7 mouse cellular contexts compared by ENCODE assay signal in the genomic region with DNA sequence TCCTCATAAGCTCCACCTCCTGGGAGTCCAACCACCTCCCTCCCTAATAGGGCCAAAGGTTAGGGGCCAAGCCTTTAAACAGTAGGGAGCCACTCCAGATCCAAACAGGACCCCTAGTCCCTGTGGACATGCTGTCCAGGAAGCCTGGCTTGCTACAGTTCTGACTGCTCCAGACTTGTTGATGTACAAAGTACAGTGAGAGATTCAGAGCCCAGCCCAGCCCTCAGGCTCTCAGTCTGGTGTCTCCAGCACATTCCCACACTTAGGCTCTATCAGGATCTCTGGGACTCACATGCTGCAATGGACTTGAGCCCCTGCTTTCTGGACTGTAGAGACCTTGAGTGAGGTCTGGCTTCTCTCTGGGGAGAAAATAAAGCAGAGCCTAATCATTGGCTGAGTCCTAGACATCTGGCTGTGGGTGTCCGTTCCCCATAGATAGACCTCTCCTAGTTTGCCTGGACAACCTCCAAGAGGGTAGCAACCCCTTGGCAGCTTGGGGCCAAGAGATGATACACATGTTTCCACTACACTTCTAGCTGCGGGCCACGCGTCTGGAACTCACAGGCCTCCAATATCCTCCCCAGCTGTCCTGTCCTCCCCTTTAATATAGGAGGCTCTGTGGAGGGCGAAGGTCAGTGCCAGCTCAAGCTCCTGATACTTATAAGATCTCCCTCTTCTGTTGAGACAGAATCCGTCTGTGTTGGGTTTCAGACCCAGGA. TPM values are rescaled to one million over a fixed set of nuclear protein-coding genes. Genes with fewer than 3 reads are reported as not detected.
A peak's percentile ranks its signal among the peaks of the same experiment; 100 is the strongest.
DNase-seq lines count a peak whose midpoint lies in the region; ATAC-seq and TF ChIP-seq lines count a peak whose summit lies in the region.

No protein-coding gene starts in this region.

- no peak overlapping the region for H3K9ac ChIP-seq in liver, embryonic 12.5 days
- H3K9ac ChIP-seq in hindbrain, postnatal 0 days (replicated peaks; ENCODE audit: low read length): no peak overlapping the region

- intact Hi-C loops in heart, postnatal 36 days (cut with DNase I): loop anchor here (5.0 kb wide), 1 partner anchor 116 kb away; a partner anchor contains a TSS

- H3K27me3 ChIP-seq in E14TG2a.4 (ENCODE audit: insufficient read depth, low read length): no peaks in the 10 kb centered on the region
- H3K27me3 ChIP-seq in Patski: no peaks in the 10 kb centered on the region
- H3K27me3 ChIP-seq in liver, embryonic 12.5 days (replicated peaks): no peaks in the 10 kb centered on the region
- no peaks in the 10 kb centered on the region for H3K27me3 ChIP-seq in hindbrain, postnatal 0 days (ENCODE audit: insufficient read depth, low read length)

- POLR2A ChIA-PET in Patski (lab: Charles Lee): interaction anchor here (0.6 to 5.3 kb wide), 5 partner anchors 13 to 488 kb away, joined by 3 to 44 read pairs (median 3); no protein-coding TSS in a partner anchor

- H3K27ac ChIP-seq in liver, embryonic 12.5 days: peak overlapping the region; percentile 45
- no peak overlapping the region for H3K27ac ChIP-seq in hindbrain, postnatal 0 days

- no peak for TF ChIP-seq CTCF in E14TG2a.4 (conservative IDR thresholded peaks at IDR 0.05; ENCODE audit: low read length)
- no peak for TF ChIP-seq CTCF in Patski (IDR thresholded peaks at IDR 0.05)
- TF ChIP-seq CTCF in hindbrain, postnatal 0 days (IDR thresholded peaks at IDR 0.05; ENCODE audit: low read depth): no peak

- peaks cover 31% of the 10 kb centered on the region for H3K9me3 ChIP-seq in E14TG2a.4 (ENCODE audit: low read length)
- H3K9me3 ChIP-seq in liver, embryonic 12.5 days (replicated peaks): no peaks in the 10 kb centered on the region
- no peaks in the 10 kb centered on the region for H3K9me3 ChIP-seq in hindbrain, postnatal 0 days (ENCODE audit: low read length)

- CTCF ChIA-PET in Patski (lab: Charles Lee): interaction anchor here (1.5 to 3.2 kb wide), 3 partner anchors 8 to 54 kb away, joined by 3 to 23 read pairs (median 8); no protein-coding TSS in a partner anchor

- H3K4me2 ChIP-seq in liver, embryonic 12.5 days: no peak overlapping the region
- H3K4me2 ChIP-seq in hindbrain, postnatal 0 days (ENCODE audit: low read depth, low read length): no peak overlapping the region

- H3K36me3 ChIP-seq in E14TG2a.4 (ENCODE audit: insufficient read depth, low read length): peaks cover 51% of the 10 kb centered on the region
- peaks cover 26% of the 10 kb centered on the region for H3K36me3 ChIP-seq in liver, embryonic 12.5 days
- peaks cover 24% of the 10 kb centered on the region for H3K36me3 ChIP-seq in hindbrain, postnatal 0 days (ENCODE audit: insufficient read depth, low read length)

- DNase-seq in Patski (ENCODE audit: low read depth, low spot score): no peak
- peak; percentile 67 to 80 for DNase-seq in heart, postnatal 36 days
- no peak for DNase-seq in urinary bladder, postnatal 25 days (ENCODE audit: low spot score)
- DNase-seq in hindbrain, postnatal 0 days (ENCODE audit: low spot score): no peak
- DNase-seq in frontal cortex, postnatal 14 days (ENCODE audit: low spot score in 2 of 2): no peak

- in situ Hi-C loops in Patski (cut with MboI; ENCODE audit: low pct_unique_long_range_greater_than_20kb): no loop called here

- peaks cover 45% of the 10 kb centered on the region for H3K4me1 ChIP-seq in E14TG2a.4 (replicated peaks; ENCODE audit: low read depth, low read length)
- H3K4me1 ChIP-seq in liver, embryonic 12.5 days: peaks cover 44% of the 10 kb centered on the region
- peaks cover 13% of the 10 kb centered on the region for H3K4me1 ChIP-seq in hindbrain, postnatal 0 days (ENCODE audit: insufficient read depth, low read length)

- 77% methylated on average over 6 of the region's 6 CpGs for WGBS in liver, embryonic 12.5 days (ENCODE audit: insufficient replicate concordance)
- 92% methylated on average over 6 of the region's 6 CpGs for WGBS in hindbrain, postnatal 0 days

- ATAC-seq in Patski: peak; percentile 32
- ATAC-seq in liver, embryonic 12.5 days: 0 out of 2 replicates have a peak, but pooled peaks have one; percentile 14
- ATAC-seq in hindbrain, postnatal 0 days: no peak

- H3K4me3 ChIP-seq in E14TG2a.4 (replicated peaks; ENCODE audit: low read length): peak overlapping the region; percentile 35; the same call in 1 of the 2 replicates
- H3K4me3 ChIP-seq in liver, embryonic 12.5 days: no peak overlapping the region
- no peak overlapping the region for H3K4me3 ChIP-seq in hindbrain, postnatal 0 days (ENCODE audit: low read length)

RNA-seq across cellular contexts. Expression of a gene that starts 6.2 kb away (rescaled TPM):
- polyA plus RNA-seq in Patski (2021): 149 TPM
- 100 to 1,000 TPM; 120 to 134 TPM for total RNA-seq in heart, postnatal 36 days (2021)
- polyA plus RNA-seq in liver, embryonic 12.5 days (2016; fragmentation: Nextera tagmentation; extraction: Ambion mirVana): 22.5 and 23.5 TPM in 2 replicates
- 98.0 and 104 TPM in 2 replicates for total RNA-seq in hindbrain, postnatal 0 days (2014; rRNA removed)
- 69.8 TPM in 2 replicates for polyA plus RNA-seq in hindbrain, postnatal 0 days (2015; fragmentation: Nextera tagmentation; extraction: Ambion mirVana)

RNA-seq across cellular contexts. Expression of a gene that starts 48.7 kb away (rescaled TPM):
- 90.6 TPM for polyA plus RNA-seq in Patski (2021)
- total RNA-seq in heart, postnatal 36 days (2021): 10 to 100 TPM; 16.5 to 27.9 TPM
- polyA plus RNA-seq in liver, embryonic 12.5 days (2016; fragmentation: Nextera tagmentation; extraction: Ambion mirVana): 61.1 and 68.6 TPM in 2 replicates
- 15.9 and 18.9 TPM in 2 replicates for total RNA-seq in hindbrain, postnatal 0 days (2014; rRNA removed)
- 38.9 and 40.1 TPM in 2 replicates for polyA plus RNA-seq in hindbrain, postnatal 0 days (2015; fragmentation: Nextera tagmentation; extraction: Ambion mirVana)

RNA-seq across cellular contexts. Expression of a gene that starts 49.1 kb away (rescaled TPM):
- 20.5 TPM for polyA plus RNA-seq in Patski (2021)
- total RNA-seq in heart, postnatal 36 days (2021): 10 to 100 TPM in 1 of 2 experiments, 1 to 10 TPM in 1; 8.9 to 10.1 TPM
- 6.9 and 7.6 TPM in 2 replicates for polyA plus RNA-seq in liver, embryonic 12.5 days (2016; fragmentation: Nextera tagmentation; extraction: Ambion mirVana)
- 12.7 and 17.4 TPM in 2 replicates for total RNA-seq in hindbrain, postnatal 0 days (2014; rRNA removed)
- 6.3 and 7.2 TPM in 2 replicates for polyA plus RNA-seq in hindbrain, postnatal 0 days (2015; fragmentation: Nextera tagmentation; extraction: Ambion mirVana)

Comparison
In these comparisons a context has a peak if more than half of its experiments do, and no peak if none do; other contexts are left out.
1. DNase-seq: peak in heart, postnatal 36 days (2 of 2); none in Patski (single experiment), urinary bladder, postnatal 25 days (single experiment), hindbrain, postnatal 0 days (single experiment) and frontal cortex, postnatal 14 days (0 of 2).